Mouse (Mus musculus) embryo, embryonic 9.5 days (tissue): ENCODE results near the gene Gstm7.

Experiments
- DNase-seq: peaks from one replicate; pipeline ENCODE4 v3.0.0-alpha.2; 2017; ENCODE audit errors: extremely low spot score

The Gstm7 gene

DNA sequence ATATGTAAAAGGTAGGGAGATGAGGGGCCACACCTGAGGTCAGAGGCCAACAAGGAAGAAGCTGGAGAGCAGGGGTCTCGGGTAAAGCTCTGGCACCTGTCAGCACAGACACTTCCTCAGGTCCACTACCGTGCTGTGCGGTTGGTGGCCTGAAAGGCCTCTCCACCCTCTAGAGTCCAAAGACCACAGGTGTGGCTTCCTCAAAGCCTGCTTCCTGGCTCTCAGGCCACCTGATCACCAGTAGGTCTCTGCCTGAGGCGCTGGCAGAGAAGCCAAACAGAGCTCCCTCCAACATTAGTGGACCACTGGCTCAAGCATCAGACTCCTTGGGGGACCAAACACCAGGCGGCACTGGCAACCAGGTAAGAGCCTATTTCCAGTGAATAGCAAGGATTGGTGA lies 54.6 kb downstream of the Gstm7 start, which contains the start of gene Eps8l3:
Eps8l3 (plus strand) TSS at position 225 of the 400 bp plus-strand sequence.
- DNase-seq: no peak
